Mouse (Mus musculus) retina, postnatal 1 day (tissue): ENCODE data around the gene Akr1cl.
A peak's percentile ranks its signal among the peaks of the same experiment; 100 is the strongest.

Source experiments
- DNase-seq: peaks from one replicate; pipeline ENCODE4 v3.0.0-alpha.2; 2012

The Akr1cl gene

GRCm38 (mm10) chr1:64986120-64986519, 46.4 kb downstream of the Akr1cl start:
- DNase-seq = peak; percentile 90

GRCm38 (mm10) chr1:64983247-64983646, 49.3 kb downstream of the Akr1cl start:
- DNase-seq = no peak

- DNase-seq = peak; percentile 59
Measured at GRCm38 (mm10) chr1:64978321-64978799, 54.2 kb downstream of the Akr1cl start.

- peak; percentile 96 for DNase-seq
Measured at GRCm38 (mm10) chr1:64975346-64975745, 57.2 kb downstream of the Akr1cl start.

- no peak for DNase-seq
Measured at GRCm38 (mm10) chr1:64970685-64971084, 61.9 kb downstream of the Akr1cl start.
